Mouse (Mus musculus) neural tube, embryonic 15.5 days (tissue): ENCODE measurements around the gene Maob. TPM values are rescaled to one million over a fixed set of nuclear protein-coding genes. Genes with fewer than 3 reads are reported as not detected.

Experiments used
- ATAC-seq: fragments of 200-750 bp; cut with Nextera tagmentation; 2 replicates; pipeline ENCODE4 v1.8.0; 2017; ENCODE audit warnings: mild to moderate bottlenecking, moderate TSS enrichment, moderate library complexity; ENCODE audit not compliant: low FRiP score
- H3K27ac ChIP-seq: fragments of 300-500 bp; sonication (generic); replicated peaks from 2 replicates; pipeline ENCODE4 v1.5.1; 2015; ENCODE audit warnings: mild to moderate bottlenecking, inconsistent platforms
- H3K27me3 ChIP-seq: fragments of 300-500 bp; sonication (generic); replicated peaks from 2 replicates; pipeline ENCODE4 v1.6.1; 2015; ENCODE audit warnings: inconsistent platforms
- H3K36me3 ChIP-seq: fragments of 300-500 bp; sonication (generic); 2 replicates; pipeline ENCODE4 v1.6.1; 2015; ENCODE audit warnings: inconsistent platforms
- H3K4me1 ChIP-seq: fragments of 300-500 bp; sonication (generic); 2 replicates; pipeline ENCODE4 v1.6.1; 2015; ENCODE audit warnings: inconsistent platforms
- H3K4me2 ChIP-seq: fragments of 300-500 bp; sonication (generic); 2 replicates; pipeline ENCODE4 v1.6.1; 2015; ENCODE audit warnings: inconsistent platforms, mild to moderate bottlenecking, moderate library complexity
- H3K4me3 ChIP-seq: fragments of 300-500 bp; sonication (generic); replicated peaks from 2 replicates; pipeline ENCODE4 v1.5.1; 2015; ENCODE audit warnings: mild to moderate bottlenecking, inconsistent platforms
- H3K9ac ChIP-seq: fragments of 300-500 bp; sonication (generic); replicated peaks from 2 replicates; pipeline ENCODE4 v1.6.1; 2015; ENCODE audit warnings: mild to moderate bottlenecking, inconsistent platforms
- H3K9me3 ChIP-seq: fragments of 300-500 bp; sonication (generic); replicated peaks from 2 replicates; pipeline ENCODE4 v1.6.1; 2016; ENCODE audit warnings: inconsistent platforms
- WGBS: fragments of 180-500 bp; shearing (Covaris S2); methylation state at CpG from one replicate; pipeline ENCODE4 v1.1.7; 2015; ENCODE audit warnings: mixed read lengths; 5-methylcytosine and 5-hydroxymethylcytosine counted together
- polyA plus RNA-seq: library from polyadenylated mRNA; unstranded; fragments of >200 nt; fragmentation: Nextera tagmentation; extraction: Ambion mirVana; gene quantifications from 2 replicates; pipeline ENCODE4 v1.2.1, GENCODE M21; 2015

Gene Maob
- polyA plus RNA-seq, 1 experiment from 2014 or later: 3.4 TPM

DNA sequence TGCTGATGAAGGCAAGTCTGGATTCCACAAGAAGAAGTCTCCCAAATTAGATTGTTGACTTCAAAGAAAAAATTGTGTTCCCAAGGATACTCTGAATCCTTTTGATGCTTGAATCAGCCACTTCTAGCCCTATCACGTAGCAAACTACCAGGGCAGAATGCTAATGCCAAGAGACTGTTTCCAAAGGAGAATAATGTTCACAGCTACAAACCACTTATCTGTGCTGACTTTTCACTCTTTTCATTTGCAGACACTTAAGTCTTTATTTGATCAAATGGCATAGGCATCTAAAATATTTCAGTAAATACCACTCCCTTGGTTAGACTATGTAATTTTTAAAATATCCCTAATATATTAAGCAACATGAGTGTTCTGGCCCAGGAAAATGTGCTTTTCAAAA is 68.2 kb downstream of the Maob start:
- H3K4me3 ChIP-seq: no peak overlapping the region
- no peaks in the 10 kb centered on the region for H3K27me3 ChIP-seq
- H3K4me2 ChIP-seq: no peak overlapping the region
- no peak for ATAC-seq
- H3K9me3 ChIP-seq: no peaks in the 10 kb centered on the region
- no peaks in the 10 kb centered on the region for H3K4me1 ChIP-seq
- H3K36me3 ChIP-seq: no peaks in the 10 kb centered on the region
- whole genome bisulfite sequencing: 61% methylated on average over 1 of the region's 1 CpGs
- H3K9ac ChIP-seq: no peak overlapping the region
- no peak overlapping the region for H3K27ac ChIP-seq

DNA sequence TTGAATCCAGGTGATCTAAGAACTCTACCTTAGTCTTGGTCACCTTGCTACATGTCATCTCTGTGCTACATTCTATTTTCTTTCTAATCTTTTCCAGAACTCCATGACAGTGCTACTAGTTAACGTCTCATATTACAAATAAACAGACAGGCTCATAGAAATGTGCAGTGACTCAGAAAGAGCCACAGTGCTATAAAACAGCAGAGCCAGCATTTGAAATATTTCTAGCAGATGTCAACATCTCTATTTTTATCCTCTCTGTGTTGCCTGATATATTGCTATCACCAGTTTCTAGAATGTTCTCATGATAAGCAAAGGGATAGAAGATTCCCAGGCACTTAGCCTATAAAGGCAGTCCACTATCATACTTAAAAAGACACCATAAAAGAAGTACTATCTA is 103.1 kb downstream of the Maob start:
- no peak overlapping the region for H3K4me3 ChIP-seq
- no peak overlapping the region for H3K27ac ChIP-seq
- no peaks in the 10 kb centered on the region for H3K4me1 ChIP-seq
- H3K36me3 ChIP-seq: no peaks in the 10 kb centered on the region
- no peaks in the 10 kb centered on the region for H3K27me3 ChIP-seq
- no peak for ATAC-seq
- no peaks in the 10 kb centered on the region for H3K9me3 ChIP-seq
- H3K4me2 ChIP-seq: no peak overlapping the region
- H3K9ac ChIP-seq: no peak overlapping the region
- 87% methylated on average over 1 of the region's 1 CpGs for WGBS

DNA sequence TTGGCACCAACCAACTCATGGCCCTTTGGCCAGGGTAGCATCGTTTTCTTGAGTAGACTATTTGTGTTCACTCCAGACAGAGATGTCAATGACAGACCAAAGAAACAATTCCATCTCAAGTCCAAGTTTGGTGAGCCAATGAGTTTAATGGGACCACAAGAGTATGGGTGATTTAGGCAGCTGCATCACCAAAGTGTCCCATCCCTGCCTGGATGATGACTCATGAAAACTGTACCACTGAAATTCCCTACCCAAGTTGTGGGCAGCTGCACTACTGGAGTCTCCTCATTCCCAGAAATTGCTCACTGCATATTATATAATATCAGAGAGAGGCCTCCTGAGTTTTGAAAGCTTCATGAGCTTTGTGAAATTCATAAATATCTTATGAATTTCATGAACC is 111.1 kb downstream of the Maob start:
- Histone ChIP-seq H3K27ac (no peak overlapping the region), H3K4me3 (no peak overlapping the region), H3K27me3 (no peaks in the 10 kb centered on the region), H3K9ac (no peak overlapping the region), H3K4me1 (no peaks in the 10 kb centered on the region), H3K9me3 (no peaks in the 10 kb centered on the region), H3K4me2 (no peak overlapping the region), H3K36me3 (no peaks in the 10 kb centered on the region)
- ATAC-seq: no peak
- 89% methylated on average over 1 of the region's 1 CpGs for WGBS

Other genes with a start within 250 kb of the Maob start
- 23.2 TPM in 2 replicates for gene Maoa, start 197.7 kb downstream of the Maob start, polyA plus RNA-seq
- gene Ndp, start 94.4 kb upstream of the Maob start, polyA plus RNA-seq: 8.3 and 10.4 TPM in 2 replicates